Mouse (Mus musculus) layer of hippocampus, postnatal 36 days (tissue): Measurements from ENCODE around the gene Anks6. TPM values are rescaled to one million over a fixed set of nuclear protein-coding genes. Genes with fewer than 3 reads are reported as not detected.

Source experiments
- DNase-seq, 2 experiments: peaks; one replicate each; pipeline ENCODE4 v3.0.0; 2022
- total RNA-seq, 2 experiments: library from RNA; stranded (reverse); gene quantifications; 2 replicates each; pipeline ENCODE4 v1.2.3; 2021

Anks6 gene
- total RNA-seq, 2 experiments from 2014 or later = 22.3 to 26.1 TPM

GRCm38 (mm10) chr4:46989842-46990241, 67.4 kb downstream of the Anks6 start:
- peak; percentile 74 to 78 for DNase-seq

GRCm38 (mm10) chr4:46988824-46989223, 68.4 kb downstream of the Anks6 start:
- DNase-seq = no peak

- DNase-seq = no peak
Observed at GRCm38 (mm10) chr4:46988257-46988656, 69.0 kb downstream of the Anks6 start.

GRCm38 (mm10) chr4:46987809-46988208, 69.4 kb downstream of the Anks6 start:
- DNase-seq = no peak

- no peak for DNase-seq
Observed at GRCm38 (mm10) chr4:46986054-46986453, 71.2 kb downstream of the Anks6 start.

- DNase-seq = peak in 1 of 2 experiments; percentile 45
Observed at GRCm38 (mm10) chr4:46982912-46983311, 74.3 kb downstream of the Anks6 start.

GRCm38 (mm10) chr4:46982094-46982493, 75.1 kb downstream of the Anks6 start:
- DNase-seq = no peak

GRCm38 (mm10) chr4:46978371-46978770, 78.9 kb downstream of the Anks6 start:
- no peak for DNase-seq

GRCm38 (mm10) chr4:46977161-46977560, 80.1 kb downstream of the Anks6 start:
- no peak for DNase-seq

DNA sequence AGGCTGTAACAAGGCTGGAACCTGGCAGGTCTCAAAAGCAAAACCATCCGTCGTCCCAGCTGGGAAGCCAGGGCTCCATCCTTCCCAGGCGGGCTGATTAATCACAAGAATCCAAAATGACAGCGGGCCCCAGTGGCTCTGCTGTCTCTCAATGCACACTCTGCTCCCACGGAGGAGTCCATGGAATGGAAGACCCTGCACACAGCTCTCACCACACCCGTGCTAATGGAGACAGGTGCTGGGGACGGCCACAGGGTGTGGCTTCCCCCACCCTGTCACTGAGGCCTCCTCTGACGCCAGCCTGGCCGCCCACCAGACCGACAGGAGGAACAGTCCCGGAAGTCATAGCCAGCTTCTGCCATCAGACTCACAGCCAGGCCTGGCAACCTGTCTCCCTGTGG, 80.6 kb downstream of the Anks6 start:
- DNase-seq = peak; percentile 51 to 59

GRCm38 (mm10) chr4:46973322-46973721, 83.9 kb downstream of the Anks6 start:
- no peak for DNase-seq

GRCm38 (mm10) chr4:46967981-46968380, 89.2 kb downstream of the Anks6 start:
- DNase-seq = no peak

DNA sequence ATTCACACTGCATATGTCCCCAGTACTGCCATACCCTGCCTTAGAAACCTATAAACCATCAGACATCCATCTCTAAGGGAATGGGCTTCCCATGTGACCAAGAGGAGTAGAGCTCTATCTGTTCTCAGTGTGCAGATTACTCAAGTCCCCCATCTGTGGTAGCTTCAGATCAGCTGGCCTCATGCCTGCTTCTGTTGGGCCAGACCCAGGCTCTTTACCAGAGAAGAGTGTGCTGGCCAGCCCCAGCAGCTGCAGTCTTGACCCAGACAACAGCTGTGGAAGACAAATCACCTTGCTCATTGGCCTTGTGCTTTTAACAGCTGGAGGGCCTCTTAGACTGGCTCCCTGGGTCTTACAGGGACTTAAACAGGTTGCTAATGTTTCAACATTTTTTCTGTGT, 90.7 kb downstream of the Anks6 start:
- no peak for DNase-seq

Other genes with a start within 250 kb of the Anks6 start
- 100 to 1,000 TPM; 205 to 211 TPM for gene Gabbr2, start 65.6 kb downstream of the Anks6 start, total RNA-seq
- gene Galnt12, start 34.5 kb upstream of the Anks6 start, total RNA-seq = 1 to 10 TPM; 1.2 TPM
- gene Col15a1, start 150.7 kb upstream of the Anks6 start, total RNA-seq = 1 to 10 TPM; 5.6 to 7.8 TPM